Mouse (Mus musculus): ENCODE data around the gene Meltf. TPM values are rescaled to one million over a fixed set of nuclear protein-coding genes. Genes with fewer than 3 reads are reported as not detected.

Meltf gene
- total and polyA plus RNA-seq, 3 experiments, result not detected

- H3K9me3 ChIP-seq (replicated peaks; ENCODE audit: insufficient read depth, low read length), result no peaks in the 10 kb centered on the region
- H3K27ac ChIP-seq (ENCODE audit: control insufficient read depth, low read depth, low read length), result no peak overlapping the region
- H3K79me2 ChIP-seq (ENCODE audit: control insufficient read depth, insufficient read depth, low read length, poor library complexity), result no peaks in the 10 kb centered on the region
- H3K27me3 ChIP-seq (ENCODE audit: control insufficient read depth in 1 of 2, insufficient read depth in 2 of 2, low read length in 2 of 2), result no peaks in the 10 kb centered on the region
- DNase-seq (ENCODE audit: low read depth, low spot score), result no peak
- no peaks in the 10 kb centered on the region for H3K36me3 ChIP-seq (ENCODE audit: control insufficient read depth in 1 of 2, insufficient read depth in 2 of 2, low read length in 2 of 2)
- no peak overlapping the region for H3K4me3 ChIP-seq (ENCODE audit: control insufficient read depth in 1 of 2, insufficient read depth in 1 of 2, low read depth in 2 of 2, low read length in 2 of 2)
- TF ChIP-seq ZKSCAN1 (IDR thresholded peaks at IDR 0.05; ENCODE audit: low read depth, low read length) (no peak), CHD2 (IDR thresholded peaks at IDR 0.05; ENCODE audit: low read length) (no peak), GABPA (IDR thresholded peaks at IDR 0.05; ENCODE audit: low read depth, low read length) (no peak), POLR2AphosphoS5 (IDR thresholded peaks at IDR 0.05; ENCODE audit: borderline replicate concordance, low read depth, low read length) (no peak), BHLHE40 (IDR thresholded peaks at IDR 0.05; ENCODE audit: borderline replicate concordance, low read depth, low read length) (no peak)
- no peak overlapping the region for H3K9ac ChIP-seq (ENCODE audit: control insufficient read depth, low read depth, low read length, poor library complexity, severe bottlenecking)
- peaks cover 0 to 5% of the 10 kb centered on the region in 2 experiments; a peak in 2 of 4 replicates for H3K4me1 ChIP-seq (ENCODE audit: control insufficient read depth in 1 of 2, insufficient read depth in 2 of 2, low read length in 2 of 2)
Observed at GRCm38 (mm10) chr16:31901886-31902285, 23.3 kb downstream of the Meltf start.

DNA sequence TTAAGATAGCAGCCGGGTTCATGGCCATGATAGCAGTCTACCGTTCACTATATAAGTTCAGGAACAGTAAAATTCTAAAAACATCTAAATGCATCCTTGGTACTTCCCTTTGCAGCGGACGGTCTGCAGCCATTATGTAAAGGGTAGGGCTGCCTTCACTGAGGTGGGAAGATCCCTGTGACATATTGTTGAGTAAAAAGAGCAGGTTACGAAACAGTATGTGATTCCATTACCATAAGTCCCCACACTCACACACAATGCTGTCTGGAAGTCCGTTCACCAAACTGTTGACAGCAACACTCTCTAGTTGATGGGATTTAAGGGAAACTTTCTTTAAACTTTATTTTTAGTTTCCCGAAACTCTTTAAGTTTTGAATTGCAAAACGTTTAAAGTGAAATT lies 24.6 kb downstream of the Meltf start:
- H3K27me3 ChIP-seq (ENCODE audit: control insufficient read depth in 1 of 2, insufficient read depth in 2 of 2, low read length in 2 of 2), result no peaks in the 10 kb centered on the region
- H3K4me1 ChIP-seq (ENCODE audit: control insufficient read depth in 1 of 2, insufficient read depth in 2 of 2, low read length in 2 of 2), result peaks cover 0 to 5% of the 10 kb centered on the region in 2 experiments; a peak in 2 of 4 replicates
- no peak overlapping the region for H3K9ac ChIP-seq (ENCODE audit: control insufficient read depth, low read depth, low read length, poor library complexity, severe bottlenecking)
- no peak overlapping the region for H3K27ac ChIP-seq (ENCODE audit: control insufficient read depth, low read depth, low read length)
- TF ChIP-seq ZC3H11A (IDR thresholded peaks at IDR 0.05; ENCODE audit: low read depth, low read length), result no peak
- TF ChIP-seq E2F4 (IDR thresholded peaks at IDR 0.05; ENCODE audit: borderline replicate concordance, low read depth, low read length), result no peak
- no peak for TF ChIP-seq GABPA (IDR thresholded peaks at IDR 0.05; ENCODE audit: low read depth, low read length)
- TF ChIP-seq ZMIZ1 (IDR thresholded peaks at IDR 0.05; ENCODE audit: low read depth, low read length), result no peak
- no peak for TF ChIP-seq RAD21 (IDR thresholded peaks at IDR 0.05; ENCODE audit: low read depth, low read length)
- no peak for TF ChIP-seq EP300 (IDR thresholded peaks at IDR 0.05; ENCODE audit: low read depth in 1 of 2, low read length in 2 of 2)
- TF ChIP-seq ZKSCAN1 (IDR thresholded peaks at IDR 0.05; ENCODE audit: low read depth, low read length), result no peak
- TF ChIP-seq TBP (IDR thresholded peaks at IDR 0.05; ENCODE audit: low read depth, low read length), result no peak
- TF ChIP-seq TCF12 (IDR thresholded peaks at IDR 0.05; ENCODE audit: low read depth, low read length), result no peak
- TF ChIP-seq POLR2AphosphoS5 (IDR thresholded peaks at IDR 0.05; ENCODE audit: borderline replicate concordance, low read depth, low read length), result no peak
- no peak for TF ChIP-seq MYC (IDR thresholded peaks at IDR 0.05; ENCODE audit: low read depth, low read length)
- TF ChIP-seq USF1 (IDR thresholded peaks at IDR 0.05; ENCODE audit: low read depth, low read length), result no peak
- TF ChIP-seq HCFC1 (IDR thresholded peaks at IDR 0.05; ENCODE audit: low read depth, low read length), result no peak
- TF ChIP-seq GATA1 (IDR thresholded peaks at IDR 0.05; ENCODE audit: low read depth, low read length), result no peak
- TF ChIP-seq ZNF384 (IDR thresholded peaks at IDR 0.05; ENCODE audit: low read depth, low read length), result no peak
- DNase-seq (ENCODE audit: low read depth, low spot score), result no peak
- no peaks in the 10 kb centered on the region for H3K9me3 ChIP-seq (replicated peaks; ENCODE audit: insufficient read depth, low read length)
- H3K79me2 ChIP-seq (ENCODE audit: control insufficient read depth, insufficient read depth, low read length, poor library complexity), result no peaks in the 10 kb centered on the region
- no peak overlapping the region for H3K4me3 ChIP-seq (ENCODE audit: control insufficient read depth in 1 of 2, insufficient read depth in 1 of 2, low read depth in 2 of 2, low read length in 2 of 2)
- H3K36me3 ChIP-seq (ENCODE audit: control insufficient read depth in 1 of 2, insufficient read depth in 2 of 2, low read length in 2 of 2), result no peaks in the 10 kb centered on the region
